Mouse (Mus musculus) macrophage (primary cell): ENCODE measurements around the gene Il11ra1. TPM values are rescaled to one million over a fixed set of nuclear protein-coding genes. Genes with fewer than 3 reads are reported as not detected.
"Not testable (repeated sequence)": the region's sequence is repeated elsewhere in the genome, so short reads cannot be mapped to it uniquely, and the experiment has no call there.

ENCODE experiments used
- H3K27ac ChIP-seq: fragments of 350-480 bp; formaldehyde crosslinking; 2 replicates; pipeline ENCODE4 v1.9.0; 2021
- H3K36me3 ChIP-seq: fragments of 350-480 bp; formaldehyde crosslinking; 2 replicates; pipeline ENCODE4 v1.9.0; 2021; ENCODE audit errors: inconsistent target
- H3K4me3 ChIP-seq: fragments of 350-480 bp; formaldehyde crosslinking; 2 replicates; pipeline ENCODE4 v1.9.0; 2021; ENCODE audit errors: inconsistent target
- H3K79me2 ChIP-seq: fragments of 350-480 bp; formaldehyde crosslinking; 2 replicates; pipeline ENCODE4 v1.9.0; 2021; ENCODE audit errors: inconsistent target
- WGBS: methylation state at CpG from one replicate; pipeline ENCODE4 v1.1.7; 2026; ENCODE audit warnings: inconsistent platforms; ENCODE audit not compliant: missing documents; 5-methylcytosine and 5-hydroxymethylcytosine counted together
- polyA plus RNA-seq: library from polyadenylated mRNA; stranded (reverse); fragments of 250-400 nt; gene quantifications from 3 replicates; pipeline ENCODE4 v1.2.4, GENCODE M21; 2018; ENCODE audit warnings: inconsistent platforms

Il11ra1 gene
- polyA plus RNA-seq, 1 experiment from 2014 or later, result 34.7 TPM

- H3K36me3 ChIP-seq, result no peaks in the 10 kb centered on the region
- no peak overlapping the region for H3K4me3 ChIP-seq
- H3K27ac ChIP-seq, result no peak overlapping the region
- 21% methylated on average over 5 of the region's 5 CpGs for WGBS
- H3K79me2 ChIP-seq, result no peaks in the 10 kb centered on the region
Observed at GRCm38 (mm10) chr4:41671500-41671899, 28.3 kb upstream of the Il11ra1 start.

- no peaks in the 10 kb centered on the region for H3K79me2 ChIP-seq
- no peaks in the 10 kb centered on the region for H3K36me3 ChIP-seq
- H3K27ac ChIP-seq, result no peak overlapping the region
- H3K4me3 ChIP-seq, result no peak overlapping the region
- WGBS, result 68% methylated on average over 3 of the region's 8 CpGs
Observed at GRCm38 (mm10) chr4:41671963-41672480, 27.8 kb upstream of the Il11ra1 start.

GRCm38 (mm10) chr4:41672522-41672963, 27.2 kb upstream of the Il11ra1 start:
- no peak overlapping the region for H3K27ac ChIP-seq

GRCm38 (mm10) chr4:41673186-41673585, 26.6 kb upstream of the Il11ra1 start:
- Histone ChIP-seq H3K36me3 (no peaks in the 10 kb centered on the region), H3K79me2 (no peaks in the 10 kb centered on the region), H3K4me3 (no peak overlapping the region), H3K27ac (no peak overlapping the region)
- 86% methylated on average over 18 of the region's 19 CpGs for WGBS

More at GRCm38 (mm10) chr4:41672522-41672963, 27.2 kb upstream of the Il11ra1 start:
- H3K36me3 ChIP-seq, result no peaks in the 10 kb centered on the region
- H3K79me2 ChIP-seq, result no peaks in the 10 kb centered on the region
- 75% methylated on average over 8 of the region's 8 CpGs for WGBS
- H3K4me3 ChIP-seq, result no peak overlapping the region

DNA sequence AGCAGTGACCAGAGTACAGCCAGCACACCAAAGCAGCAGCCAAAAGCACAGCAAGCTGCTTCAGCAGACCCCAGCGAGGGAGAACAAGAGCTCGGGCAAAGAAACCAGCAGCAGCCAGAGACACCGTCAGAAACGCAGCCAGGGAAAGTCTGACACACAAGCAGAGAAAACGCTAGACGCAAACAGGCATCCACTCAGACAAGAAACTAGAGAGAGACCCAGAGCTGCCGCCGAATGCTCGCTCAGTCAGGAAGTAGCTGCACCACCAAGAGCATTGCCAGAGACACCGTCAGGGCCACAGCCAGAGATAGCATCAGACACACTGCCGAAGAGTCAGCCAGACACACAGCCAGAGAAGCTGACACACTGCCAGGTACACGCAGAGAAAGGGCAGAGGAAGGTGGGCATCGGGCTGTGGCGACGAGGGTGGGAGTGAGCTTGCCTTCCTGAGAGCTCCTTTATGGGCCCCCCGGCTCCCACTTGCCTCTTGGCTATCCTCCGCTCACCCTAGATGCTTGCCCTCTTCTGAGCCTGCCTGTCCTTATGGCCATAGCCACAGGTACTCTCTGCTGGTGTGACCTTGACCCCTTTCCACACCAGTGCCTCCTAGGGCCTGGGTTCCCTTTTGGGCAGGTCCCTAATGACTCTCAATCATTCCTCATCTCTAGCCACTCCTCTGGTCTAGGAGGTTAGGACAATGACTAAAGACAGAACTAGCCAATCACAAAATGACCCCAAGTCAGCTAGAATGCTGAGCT, 23.4 kb upstream of the Il11ra1 start:
- 49% methylated on average over 17 of the region's 17 CpGs for WGBS
- no peaks in the 10 kb centered on the region for H3K36me3 ChIP-seq
- no peak overlapping the region for H3K4me3 ChIP-seq
- no peak overlapping the region for H3K27ac ChIP-seq
- H3K79me2 ChIP-seq, result no peaks in the 10 kb centered on the region

- H3K79me2 ChIP-seq, result no peaks in the 10 kb centered on the region
- no peak overlapping the region for H3K27ac ChIP-seq
- no peak overlapping the region for H3K4me3 ChIP-seq
- 73% methylated on average over 10 of the region's 13 CpGs for WGBS
- no peaks in the 10 kb centered on the region for H3K36me3 ChIP-seq
Observed at GRCm38 (mm10) chr4:41677006-41677629, 22.7 kb upstream of the Il11ra1 start.

DNA sequence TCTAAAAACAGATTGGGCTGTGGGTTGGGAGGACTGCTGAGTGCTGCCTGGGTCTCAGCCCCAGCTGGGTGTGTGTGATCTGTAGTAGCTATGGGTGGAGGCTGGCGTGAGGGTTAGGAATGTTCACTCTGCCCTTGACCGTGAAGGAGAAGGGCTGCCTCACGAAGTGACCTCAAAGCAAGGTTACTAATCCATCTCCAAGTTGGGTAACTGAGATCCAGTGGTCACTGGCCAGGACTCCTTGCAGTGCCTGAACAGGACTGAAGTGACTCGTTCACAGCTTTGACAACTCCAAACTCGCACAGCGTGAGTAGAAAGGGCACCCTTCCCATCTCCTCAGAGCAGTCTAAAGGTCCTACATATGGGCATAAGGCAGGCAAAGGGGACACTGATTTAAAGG, 20.9 kb upstream of the Il11ra1 start:
- 90% methylated on average over 5 of the region's 6 CpGs for WGBS
- no peaks in the 10 kb centered on the region for H3K36me3 ChIP-seq
- no peak overlapping the region for H3K4me3 ChIP-seq
- H3K27ac ChIP-seq, result no peak overlapping the region
- H3K79me2 ChIP-seq, result no peaks in the 10 kb centered on the region

DNA sequence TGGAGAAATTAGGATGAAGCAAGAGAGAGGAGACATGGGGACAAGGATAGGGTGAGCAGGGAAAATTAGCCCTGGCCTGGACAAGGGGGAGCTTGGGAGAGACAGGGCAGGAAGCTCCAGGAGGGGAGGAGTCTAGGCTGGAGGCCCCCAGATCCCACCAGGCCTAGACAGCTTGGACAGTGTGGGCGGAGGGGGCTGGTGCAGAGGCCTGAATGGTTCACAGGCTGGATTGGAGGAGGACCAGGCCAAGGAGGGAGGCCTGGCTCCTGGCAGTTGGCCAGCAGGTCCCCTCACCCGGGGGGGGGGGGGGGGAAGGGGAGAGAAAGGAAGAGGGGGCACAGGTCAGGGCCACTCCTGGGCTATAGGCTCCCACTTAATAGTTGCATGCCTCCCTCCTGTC, 20.5 kb upstream of the Il11ra1 start:
- Histone ChIP-seq H3K79me2 (no peaks in the 10 kb centered on the region), H3K4me3 (no peak overlapping the region), H3K27ac (no peak overlapping the region), H3K36me3 (no peaks in the 10 kb centered on the region)
- WGBS, result 50% methylated on average over 2 of the region's 2 CpGs

- WGBS, result 58% methylated on average over 2 of the region's 4 CpGs
- Histone ChIP-seq H3K4me3 (no peak overlapping the region), H3K79me2 (no peaks in the 10 kb centered on the region), H3K36me3 (no peaks in the 10 kb centered on the region), H3K27ac (no peak overlapping the region)
Observed at GRCm38 (mm10) chr4:41681176-41681575, 18.6 kb upstream of the Il11ra1 start.

DNA sequence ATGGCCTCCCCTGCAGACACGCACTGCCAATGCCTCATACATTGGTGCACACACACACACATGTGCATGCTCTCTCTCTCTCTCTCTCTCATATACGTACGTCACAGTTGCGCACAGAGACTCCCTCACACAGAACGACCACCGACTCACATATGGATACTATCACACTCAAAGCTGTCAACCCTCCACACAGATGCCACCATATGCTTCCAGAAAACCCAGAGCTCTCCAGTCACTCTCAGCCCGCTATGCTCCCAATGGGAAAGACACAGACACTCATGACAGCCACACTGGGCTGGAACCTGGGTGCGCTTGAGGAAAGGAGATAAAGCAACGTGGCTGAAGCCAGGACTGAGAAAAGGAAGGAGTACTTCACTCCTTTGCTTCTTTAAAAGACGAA, 17.8 kb upstream of the Il11ra1 start:
- Histone ChIP-seq H3K36me3 (no peaks in the 10 kb centered on the region), H3K79me2 (no peaks in the 10 kb centered on the region), H3K4me3 (no peak overlapping the region), H3K27ac (no peak overlapping the region)
- 71% methylated on average over 10 of the region's 10 CpGs for WGBS

- Histone ChIP-seq H3K79me2 (no peaks in the 10 kb centered on the region), H3K4me3 (no peak overlapping the region), H3K27ac (no peak overlapping the region), H3K36me3 (no peaks in the 10 kb centered on the region)
- 30% methylated on average over 6 of the region's 6 CpGs for WGBS
Observed at GRCm38 (mm10) chr4:41682789-41683188, 17.0 kb upstream of the Il11ra1 start.

DNA sequence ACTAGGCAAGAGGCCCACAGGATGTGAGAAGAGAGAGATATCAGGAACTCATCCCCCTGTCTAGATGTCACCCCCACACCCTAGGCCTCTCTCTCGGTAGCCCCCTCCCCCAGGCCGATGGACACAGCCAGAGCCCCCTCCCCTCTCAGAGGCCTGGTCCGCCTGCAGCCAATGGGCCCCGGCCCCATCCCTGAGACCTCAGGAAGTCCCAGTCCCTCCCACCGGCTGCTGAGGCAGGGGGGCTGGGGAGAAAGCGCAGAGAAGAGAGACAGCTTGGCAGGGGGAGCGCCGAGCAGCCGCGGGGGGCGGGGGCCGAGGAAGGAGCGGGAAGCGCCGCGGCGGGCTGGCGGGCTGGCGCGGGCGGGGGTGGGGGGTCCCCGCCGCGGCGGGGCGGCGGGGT, 16.5 kb upstream of the Il11ra1 start:
- not testable (repeated sequence) for H3K27ac ChIP-seq, H3K36me3 ChIP-seq, H3K79me2 ChIP-seq, H3K4me3 ChIP-seq
- 20% methylated on average over 1 of the region's 27 CpGs for WGBS

- H3K4me3 ChIP-seq, H3K79me2 ChIP-seq, H3K27ac ChIP-seq, H3K36me3 ChIP-seq: not testable (repeated sequence)
- WGBS, result 6% methylated on average over 8 of the region's 27 CpGs
Observed at GRCm38 (mm10) chr4:41684131-41684930, 15.5 kb upstream of the Il11ra1 start.

DNA sequence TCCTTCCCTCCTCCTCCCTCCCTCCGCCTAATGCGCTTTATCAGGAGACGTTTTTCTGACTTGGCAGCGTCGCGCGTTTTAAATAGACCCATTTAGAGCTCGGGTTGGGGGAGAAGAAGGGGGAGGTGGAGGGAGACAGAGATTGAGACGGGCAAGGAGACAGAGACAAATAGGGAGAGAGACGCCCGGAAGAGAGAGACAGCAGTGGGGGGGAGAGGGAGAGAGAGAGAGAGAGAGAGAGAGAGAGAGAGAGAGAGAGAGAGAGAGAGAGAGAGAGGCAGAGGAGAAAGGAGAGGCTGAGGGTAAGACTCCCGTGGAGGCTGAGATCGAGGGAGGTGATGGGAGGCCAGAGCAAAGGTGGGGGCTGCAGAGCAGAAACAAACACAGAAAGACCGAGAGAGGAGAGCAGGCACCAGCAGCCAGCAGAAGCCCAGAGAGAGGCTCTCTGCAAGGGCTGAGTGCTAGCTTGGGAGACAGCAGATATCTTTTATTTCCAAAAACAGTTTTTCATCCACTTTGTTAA, 14.8 kb upstream of the Il11ra1 start:
- H3K36me3 ChIP-seq, H3K27ac ChIP-seq, H3K4me3 ChIP-seq, H3K79me2 ChIP-seq: not testable (repeated sequence)
- 0% methylated on average over 1 of the region's 14 CpGs for WGBS
